Mouse (Mus musculus): ENCODE measurements around the gene Kat2a.
A peak's percentile ranks its signal among the peaks of the same experiment; 100 is the strongest.

Kat2a gene

GRCm38 (mm10) chr11:100735134-100735865 lies 23.0 kb upstream of the Kat2a start:
- no peak for DNase-seq

GRCm38 (mm10) chr11:100730477-100731205 lies 18.4 kb upstream of the Kat2a start:
- peak in 1 of 2 experiments; percentile 75 for DNase-seq

GRCm38 (mm10) chr11:100729976-100730375 lies 17.7 kb upstream of the Kat2a start:
- DNase-seq = no peak

- no peak for DNase-seq
Measured at GRCm38 (mm10) chr11:100728601-100729000, 16.3 kb upstream of the Kat2a start.

- DNase-seq = peak in 1 of 2 experiments; percentile 81
Measured at GRCm38 (mm10) chr11:100727201-100727600, 14.9 kb upstream of the Kat2a start.

GRCm38 (mm10) chr11:100724919-100725512 lies 12.8 kb upstream of the Kat2a start:
- DNase-seq = peak in 1 of 2 experiments; percentile 63

- peak; percentile 58 to 76 for DNase-seq
Measured at GRCm38 (mm10) chr11:100722493-100723028, 10.3 kb upstream of the Kat2a start.

GRCm38 (mm10) chr11:100721776-100722492 lies 9.7 kb upstream of the Kat2a start:
- DNase-seq = peak; percentile 68 to 85

GRCm38 (mm10) chr11:100721254-100721653 lies 9.0 kb upstream of the Kat2a start:
- DNase-seq = peak in 1 of 2 experiments; percentile 45

- DNase-seq = peak in 1 of 2 experiments; percentile 33
Measured at GRCm38 (mm10) chr11:100720345-100720744, 8.1 kb upstream of the Kat2a start.

- DNase-seq = peak in 1 of 2 experiments; percentile 65
Measured at GRCm38 (mm10) chr11:100719893-100720292, 7.6 kb upstream of the Kat2a start.

- DNase-seq = peak in 1 of 2 experiments; percentile 71
Measured at GRCm38 (mm10) chr11:100719312-100719711, 7.0 kb upstream of the Kat2a start.

- peak in 1 of 2 experiments; percentile 69 for DNase-seq
Measured at GRCm38 (mm10) chr11:100718866-100719265, 6.6 kb upstream of the Kat2a start.

GRCm38 (mm10) chr11:100718462-100718861 lies 6.2 kb upstream of the Kat2a start:
- no peak for DNase-seq

GRCm38 (mm10) chr11:100716649-100717048 lies 4.4 kb upstream of the Kat2a start:
- DNase-seq = no peak

- DNase-seq = no peak
Measured at GRCm38 (mm10) chr11:100714948-100715347, 2.7 kb upstream of the Kat2a start.

- DNase-seq = peak; percentile 88 to 97
Measured at GRCm38 (mm10) chr11:100714534-100714915, 2.3 kb upstream of the Kat2a start.

GRCm38 (mm10) chr11:100713735-100714533 lies 1.7 kb upstream of the Kat2a start, which contains the start of gene Hspb9:
Hspb9 (plus strand) TSS chr11:100713850.
- DNase-seq = peak; percentile 77 to 86

- DNase-seq = peak in 1 of 2 experiments; percentile 39
Measured at GRCm38 (mm10) chr11:100713174-100713573, 909 bp upstream of the Kat2a start.

GRCm38 (mm10) chr11:100710977-100711376 lies 1.3 kb downstream of the Kat2a start:
- DNase-seq = no peak

GRCm38 (mm10) chr11:100710528-100710927 lies 1.7 kb downstream of the Kat2a start:
- peak in 1 of 2 experiments; percentile 38 for DNase-seq

All from kidney, postnatal 25 days (tissue).